Mouse (Mus musculus) stomach, embryonic 16.5 days (tissue): ENCODE data around the gene Rps4x. TPM values are rescaled to one million over a fixed set of nuclear protein-coding genes. Genes with fewer than 3 reads are reported as not detected.

ENCODE experiments used
- ATAC-seq: fragments of 200-750 bp; cut with Nextera tagmentation; 2 replicates; pipeline ENCODE4 v1.8.0; 2017; ENCODE audit warnings: moderate number of reproducible peaks, moderate TSS enrichment; ENCODE audit not compliant: insufficient read depth, low FRiP score
- H3K27ac ChIP-seq: fragments of 300-500 bp; sonication (generic); 2 replicates; pipeline ENCODE4 v1.5.1; 2014; ENCODE audit warnings: low read length
- H3K27me3 ChIP-seq: fragments of 300-500 bp; sonication (generic); 2 replicates; pipeline ENCODE4 v1.6.1; 2014; ENCODE audit warnings: low read length, control low read depth, mixed read lengths; ENCODE audit not compliant: control insufficient read depth, insufficient read depth
- H3K36me3 ChIP-seq: fragments of 300-500 bp; sonication (generic); 2 replicates; pipeline ENCODE4 v1.6.1; 2014; ENCODE audit warnings: low read length; ENCODE audit not compliant: control insufficient read depth, insufficient read depth
- H3K4me1 ChIP-seq: fragments of 300-500 bp; sonication (generic); 2 replicates; pipeline ENCODE4 v1.6.1; 2014; ENCODE audit warnings: low read length, control low read depth, mixed read lengths; ENCODE audit not compliant: control insufficient read depth, insufficient read depth
- H3K4me2 ChIP-seq: fragments of 300-500 bp; sonication (generic); 2 replicates; pipeline ENCODE4 v1.6.1; 2014; ENCODE audit warnings: low read depth, low read length, mixed read lengths
- H3K4me3 ChIP-seq: fragments of 300-500 bp; sonication (generic); replicated peaks from 2 replicates; pipeline ENCODE4 v1.5.1; 2014; ENCODE audit warnings: mild to moderate bottlenecking, low read length
- H3K9ac ChIP-seq: fragments of 300-500 bp; sonication (generic); 2 replicates; pipeline ENCODE4 v1.6.1; 2014; ENCODE audit warnings: low read length
- H3K9me3 ChIP-seq: fragments of 300-500 bp; sonication (generic); replicated peaks from 2 replicates; pipeline ENCODE4 v1.6.1; 2016; ENCODE audit warnings: low read length, control low read depth; ENCODE audit not compliant: control insufficient read depth
- WGBS: fragments of 180-500 bp; shearing (Covaris S2); extraction: QIAGEN DNeasy Blood & Tissue Kit; methylation state at CpG from one replicate; pipeline ENCODE4 v1.1.7; 2014; 5-methylcytosine and 5-hydroxymethylcytosine counted together
- polyA plus RNA-seq: library from polyadenylated mRNA; unstranded; fragments of >200 nt; fragmentation: Nextera tagmentation; extraction: Ambion mirVana; gene quantifications from 2 replicates; pipeline ENCODE4 v1.2.1, GENCODE M21; 2015

Gene Rps4x
- polyA plus RNA-seq, 1 experiment from 2014 or later = 719 TPM

DNA sequence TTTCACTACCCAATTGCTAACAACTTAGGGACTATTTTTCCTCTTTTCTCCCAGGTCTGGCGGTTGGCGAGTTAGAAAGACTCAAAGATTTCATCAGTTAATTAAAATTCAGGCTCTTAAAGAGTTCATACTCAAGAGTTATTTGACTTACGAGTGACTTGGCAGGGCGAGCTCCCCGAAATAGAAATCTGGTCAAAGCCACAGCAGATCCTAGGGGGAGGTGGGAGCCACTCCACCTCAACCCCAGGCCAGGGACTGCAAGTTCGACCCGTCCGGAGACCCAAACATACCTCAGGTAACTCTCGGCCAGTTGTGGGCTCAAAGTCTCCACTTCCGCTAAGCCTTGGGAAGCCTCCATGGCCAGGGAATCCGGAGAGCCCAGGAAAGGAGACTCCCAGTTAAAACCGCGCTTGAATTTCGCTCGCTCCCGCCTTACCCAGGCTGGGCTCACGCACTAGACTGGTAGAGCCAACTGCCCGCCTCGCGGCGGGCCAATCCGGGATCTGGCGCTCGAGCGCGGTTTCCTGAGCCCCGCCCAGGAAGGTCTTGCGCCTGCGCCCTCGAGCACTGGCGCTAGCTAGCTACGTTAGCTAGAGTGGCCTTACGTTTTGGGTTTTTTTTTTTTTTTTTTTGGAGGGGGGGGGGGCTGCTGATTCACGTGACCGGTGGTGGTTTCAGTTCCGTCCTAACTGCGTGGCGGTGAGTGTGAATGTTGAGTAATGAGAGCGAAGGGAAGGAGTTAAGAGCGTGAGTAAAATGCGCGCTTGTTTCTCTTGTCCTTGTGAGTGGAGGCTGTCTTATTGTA is 32.4 kb downstream of the Rps4x start, which contains the start of gene Ercc6l:
Ercc6l (minus strand) TSS at position 474 of the 805 bp plus-strand sequence.
- 11% methylated on average over 42 of the region's 42 CpGs for WGBS
- Histone ChIP-seq H3K9ac (peak within 1 kb of the TSS; percentile 73), H3K4me2 (peak within 1 kb of the TSS; percentile 46), H3K27ac (peak within 1 kb of the TSS; percentile 70; the same call in 1 of the 2 replicates), H3K27me3 (no peaks in the 10 kb centered on the region), H3K4me3 (peak within 1 kb of the TSS; percentile 61), H3K9me3 (no peaks in the 10 kb centered on the region), H3K36me3 (no peaks in the 10 kb centered on the region), H3K4me1 (no peaks in the 10 kb centered on the region)
- ATAC-seq = peak; percentile 98

DNA sequence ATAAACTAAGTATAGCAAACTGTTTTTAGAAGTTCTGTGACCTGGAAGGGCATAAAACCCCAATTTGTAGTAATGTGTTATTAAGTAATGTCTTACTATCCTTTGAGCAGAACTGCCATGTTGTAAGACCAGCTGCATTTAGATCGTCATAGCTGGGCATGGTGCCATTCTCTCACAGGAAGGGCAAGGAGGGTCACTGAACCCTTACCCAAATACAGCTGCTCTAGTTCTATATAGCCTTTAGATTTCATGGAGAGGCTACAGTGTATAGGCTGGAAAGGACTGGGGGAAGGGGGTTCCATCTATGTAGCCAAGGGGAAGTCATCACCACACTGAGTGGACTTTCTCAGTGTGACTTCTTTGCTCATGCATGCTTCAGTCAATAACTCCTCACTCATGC is 48.0 kb downstream of the Rps4x start:
- WGBS = 42% methylated on average over 1 of the region's 1 CpGs
- Histone ChIP-seq H3K4me1 (no peaks in the 10 kb centered on the region), H3K36me3 (no peaks in the 10 kb centered on the region), H3K9ac (no peak overlapping the region), H3K4me3 (no peak overlapping the region), H3K27ac (no peak overlapping the region), H3K9me3 (no peaks in the 10 kb centered on the region), H3K4me2 (no peak overlapping the region), H3K27me3 (0 out of 2 replicates have a peak, but pooled peaks cover 3% of the 10 kb centered on the region)
- no peak for ATAC-seq

Other genes starting within 250 kb of the Rps4x start
- gene Rtl5, start 118.1 kb downstream of the Rps4x start, polyA plus RNA-seq = 2.3 and 2.7 TPM in 2 replicates
- gene Pin4, start 69.9 kb downstream of the Rps4x start, polyA plus RNA-seq = 43.3 and 54.5 TPM in 2 replicates
- gene Ercc6l, start 32.3 kb downstream of the Rps4x start, polyA plus RNA-seq = 9.7 and 10.1 TPM in 2 replicates
- gene Cited1, start 62.8 kb upstream of the Rps4x start, polyA plus RNA-seq = 5.6 and 8.9 TPM in 2 replicates